Mouse (Mus musculus) gastrocnemius, postnatal 36 days (tissue): ENCODE results near the gene Rnf224. TPM values are rescaled to one million over a fixed set of nuclear protein-coding genes. Genes with fewer than 3 reads are reported as not detected.

Experiments used
- DNase-seq, 2 experiments: peaks; one replicate each; pipeline ENCODE4 v3.0.0; 2022
- intact Hi-C: fragments of 180-260 bp; cut with DNase I; formaldehyde crosslinking; loops from one replicate; pipeline ENCODE4 v1.15.1; 2025
- total RNA-seq, 2 experiments: library from RNA; stranded (reverse); gene quantifications; 2 replicates each; pipeline ENCODE4 v1.2.3; 2021

The Rnf224 gene
- total RNA-seq, 2 experiments from 2014 or later: not detected

- intact Hi-C loops: loop anchor here (1.0 kb wide), 1 partner anchor 36 kb away; no protein-coding TSS in a partner anchor
- DNase-seq: no peak
Observed at GRCm38 (mm10) chr2:25228995-25229530, 7.5 kb downstream of the Rnf224 start.

GRCm38 (mm10) chr2:25228431-25228889 lies 8.1 kb downstream of the Rnf224 start:
- intact Hi-C loops: loop anchor here (1.0 kb wide), 1 partner anchor 35 kb away; no protein-coding TSS in a partner anchor

GRCm38 (mm10) chr2:25227406-25227805 lies 9.2 kb downstream of the Rnf224 start:
- intact Hi-C loops: no loop called here
- no peak for DNase-seq

More at GRCm38 (mm10) chr2:25228431-25228889, 8.1 kb downstream of the Rnf224 start:
- peak; percentile 78 to 85 for DNase-seq

GRCm38 (mm10) chr2:25226864-25227263 lies 9.7 kb downstream of the Rnf224 start:
- DNase-seq: peak; percentile 39 to 40
- intact Hi-C loops: no loop called here

GRCm38 (mm10) chr2:25225811-25226379 lies 10.7 kb downstream of the Rnf224 start:
- DNase-seq: no peak
- intact Hi-C loops: no loop called here

GRCm38 (mm10) chr2:25224766-25225752 lies 11.5 kb downstream of the Rnf224 start:
- DNase-seq: peak; percentile 94 to 99
- intact Hi-C loops: no loop called here

- intact Hi-C loops: no loop called here
Observed at GRCm38 (mm10) chr2:25224492-25224765, 12.2 kb downstream of the Rnf224 start, which contains the start of gene Tubb4b. Gene Tubb4b (minus strand): TSS chr2:25224702.

GRCm38 (mm10) chr2:25223681-25224491 lies 12.7 kb downstream of the Rnf224 start:
- peak; percentile 72 to 78 for DNase-seq
- intact Hi-C loops: no loop called here

More at GRCm38 (mm10) chr2:25224492-25224765, 12.2 kb downstream of the Rnf224 start, which contains the start of gene Tubb4b:
- DNase-seq: no peak

- intact Hi-C loops: no loop called here
- DNase-seq: no peak
Observed at GRCm38 (mm10) chr2:25221331-25221772, 15.2 kb downstream of the Rnf224 start.

GRCm38 (mm10) chr2:25218445-25218844 lies 18.1 kb downstream of the Rnf224 start, which contains the start of gene Fam166a:
Gene Fam166a (plus strand): TSS chr2:25218745.
- DNase-seq: no peak
- intact Hi-C loops: no loop called here

- intact Hi-C loops: no loop called here
- DNase-seq: no peak
Observed at GRCm38 (mm10) chr2:25217666-25218065, 18.9 kb downstream of the Rnf224 start.

GRCm38 (mm10) chr2:25214444-25214843 lies 22.1 kb downstream of the Rnf224 start, which contains the start of gene Stpg3:
Gene Stpg3 (minus strand): TSS chr2:25214637.
- intact Hi-C loops: no loop called here
- DNase-seq: no peak

GRCm38 (mm10) chr2:25213266-25213865 lies 23.2 kb downstream of the Rnf224 start:
- intact Hi-C loops: no loop called here
- no peak for DNase-seq

- peak; percentile 89 to 92 for DNase-seq
- intact Hi-C loops: no loop called here
Observed at GRCm38 (mm10) chr2:25211121-25211670, 25.4 kb downstream of the Rnf224 start, which contains the start of gene Nelfb. Gene Nelfb (minus strand): TSS chr2:25211489.

GRCm38 (mm10) chr2:25210686-25211085 lies 25.9 kb downstream of the Rnf224 start:
- no peak for DNase-seq
- intact Hi-C loops: no loop called here

- intact Hi-C loops: no loop called here
- DNase-seq: no peak
Observed at GRCm38 (mm10) chr2:25207593-25207992, 29.0 kb downstream of the Rnf224 start.

GRCm38 (mm10) chr2:25203631-25204214 lies 32.9 kb downstream of the Rnf224 start:
- intact Hi-C loops: no loop called here
- no peak for DNase-seq

- intact Hi-C loops: no loop called here
- no peak for DNase-seq
Observed at GRCm38 (mm10) chr2:25200631-25201030, 36.0 kb downstream of the Rnf224 start.

- intact Hi-C loops: no loop called here
Observed at GRCm38 (mm10) chr2:25197946-25198345, 38.6 kb downstream of the Rnf224 start.

More at GRCm38 (mm10) chr2:25197946-25198345, 38.6 kb downstream of the Rnf224 start:
- no peak for DNase-seq
